Mouse (Mus musculus) liver, adult 2 months (tissue): Measurements from ENCODE around the gene Cd79b. TPM values are rescaled to one million over a fixed set of nuclear protein-coding genes. Genes with fewer than 3 reads are reported as not detected.

Experiments
- DNase-seq: peaks from one replicate; pipeline ENCODE4 v3.0.0-alpha.2; 2011; ENCODE audit warnings: low read depth, low spot score; ENCODE audit errors: extremely low read depth
- H3K27ac ChIP-seq: fragments of 200-500 bp; replicated peaks from 2 replicates; pipeline ENCODE4 v1.5.1; 2012; ENCODE audit warnings: low read depth, mild to moderate bottlenecking, control low read depth, inconsistent platforms, low read length; ENCODE audit not compliant: insufficient read depth
- H3K27me3 ChIP-seq: fragments of 200-500 bp; 2 replicates; pipeline ENCODE4 v1.6.1; 2012; ENCODE audit warnings: mild to moderate bottlenecking, moderate library complexity, low read length, inconsistent platforms; ENCODE audit not compliant: control insufficient read depth, insufficient read depth
- H3K36me3 ChIP-seq: fragments of 200-500 bp; 2 replicates; pipeline ENCODE4 v1.6.1; 2012; ENCODE audit warnings: low read length, inconsistent platforms; ENCODE audit not compliant: control insufficient read depth, insufficient read depth
- H3K4me1 ChIP-seq: fragments of 200-500 bp; 2 replicates; pipeline ENCODE4 v1.6.1; 2011; ENCODE audit warnings: low read length; ENCODE audit not compliant: control insufficient read depth, insufficient read depth
- H3K4me3 ChIP-seq: fragments of 200-500 bp; 2 replicates; pipeline ENCODE4 v1.5.1; 2011; ENCODE audit warnings: low read depth, mild to moderate bottlenecking, control low read depth, low read length, moderate library complexity; ENCODE audit not compliant: insufficient read depth
- H3K79me2 ChIP-seq: fragments of 200-500 bp; 2 replicates; pipeline ENCODE4 v1.6.1; 2012; ENCODE audit warnings: inconsistent platforms, mild to moderate bottlenecking, low read length, moderate library complexity; ENCODE audit not compliant: control insufficient read depth, insufficient read depth
- H3K9ac ChIP-seq: fragments of 200-500 bp; 2 replicates; pipeline ENCODE4 v1.6.1; 2012; ENCODE audit warnings: low read depth, mild to moderate bottlenecking, control low read depth, inconsistent platforms, low read length
- CTCF ChIP-seq: fragments of 200-500 bp; IDR thresholded peaks from 2 replicates; pipeline ENCODE4 v1.5.1; 2011; ENCODE audit warnings: low read depth, low read length, control low read depth
- POLR2A ChIP-seq: fragments of 200-500 bp; IDR thresholded peaks from 2 replicates; pipeline ENCODE4 v1.6.1; 2011; ENCODE audit warnings: low read length, control low read depth; ENCODE audit not compliant: insufficient read depth; ENCODE audit errors: extremely low read depth
- whole genome bisulfite sequencing: fragments of 180-500 bp; shearing (Covaris S2); methylation state at CpG from one replicate; pipeline ENCODE4 v1.1.7; 2018; 5-methylcytosine and 5-hydroxymethylcytosine counted together
- polyA plus RNA-seq: library from polyadenylated mRNA; depleted of rRNA; stranded (reverse); fragments of >200 nt; gene quantifications from 2 replicates; pipeline ENCODE4 v1.2.3, GENCODE M21; 2012
- total RNA-seq: library from RNA; depleted of rRNA; stranded (reverse); fragments of >200 nt; gene quantifications from 2 replicates; pipeline ENCODE4 v1.2.3, GENCODE M21; 2014

The Cd79b gene
- total and polyA plus RNA-seq, 2 experiments, result 2.1 to 3.8 TPM

GRCm38 (mm10) chr11:106306758-106307157 is 7.8 kb downstream of the Cd79b start:
- no peak overlapping the region for H3K27ac ChIP-seq
- H3K4me1 ChIP-seq, result no peaks in the 10 kb centered on the region
- WGBS, result 93% methylated on average over 9 of the region's 9 CpGs
- no peaks in the 10 kb centered on the region for H3K36me3 ChIP-seq
- H3K4me3 ChIP-seq, result no peak overlapping the region
- TF ChIP-seq CTCF (no peak), POLR2A (no peak)
- no peak for DNase-seq
- no peaks in the 10 kb centered on the region for H3K27me3 ChIP-seq
- H3K9ac ChIP-seq, result no peak overlapping the region
- no peaks in the 10 kb centered on the region for H3K79me2 ChIP-seq

GRCm38 (mm10) chr11:106306065-106306385 is 8.5 kb downstream of the Cd79b start:
- no peak overlapping the region for H3K27ac ChIP-seq
- 82% methylated on average over 3 of the region's 3 CpGs for WGBS

GRCm38 (mm10) chr11:106305348-106306064 is 9.1 kb downstream of the Cd79b start:
- Histone ChIP-seq H3K4me3 (no peak overlapping the region), H3K27me3 (no peaks in the 10 kb centered on the region), H3K79me2 (no peaks in the 10 kb centered on the region), H3K4me1 (no peaks in the 10 kb centered on the region), H3K36me3 (no peaks in the 10 kb centered on the region), H3K9ac (no peak overlapping the region), H3K27ac (no peak overlapping the region)
- WGBS, result 81% methylated on average over 10 of the region's 10 CpGs
- peak; percentile 7 for DNase-seq
- TF ChIP-seq POLR2A, result no peak
- TF ChIP-seq CTCF, result no peak

More at GRCm38 (mm10) chr11:106306065-106306385, 8.5 kb downstream of the Cd79b start:
- H3K27me3 ChIP-seq, result no peaks in the 10 kb centered on the region
- DNase-seq, result no peak
- H3K36me3 ChIP-seq, result no peaks in the 10 kb centered on the region
- H3K9ac ChIP-seq, result no peak overlapping the region
- TF ChIP-seq POLR2A (no peak), CTCF (no peak)
- no peaks in the 10 kb centered on the region for H3K79me2 ChIP-seq
- no peak overlapping the region for H3K4me3 ChIP-seq
- no peaks in the 10 kb centered on the region for H3K4me1 ChIP-seq

- Histone ChIP-seq H3K27ac (no peak overlapping the region), H3K4me1 (no peaks in the 10 kb centered on the region), H3K79me2 (no peaks in the 10 kb centered on the region), H3K36me3 (no peaks in the 10 kb centered on the region), H3K27me3 (no peaks in the 10 kb centered on the region), H3K4me3 (no peak overlapping the region), H3K9ac (no peak overlapping the region)
- DNase-seq, result peak; percentile 54
- 5% methylated on average over 2 of the region's 2 CpGs for WGBS
- TF ChIP-seq CTCF (peak; percentile 84), POLR2A (no peak)
These were observed 11.9 kb downstream of the Cd79b start for GRCm38 (mm10) chr11:106302634-106303033.

GRCm38 (mm10) chr11:106301765-106302164 is 12.8 kb downstream of the Cd79b start, which contains the start of gene Gh:
Gene Gh, minus strand, starts transcription at chr11:106301865.
- Histone ChIP-seq H3K27ac (no peak within 1 kb of the TSS), H3K4me1 (no peaks in the 10 kb centered on the region), H3K4me3 (no peak within 1 kb of the TSS), H3K36me3 (no peaks in the 10 kb centered on the region), H3K9ac (no peak within 1 kb of the TSS), H3K79me2 (no peaks in the 10 kb centered on the region), H3K27me3 (no peaks in the 10 kb centered on the region)
- WGBS, result 77% methylated on average over 9 of the region's 9 CpGs
- DNase-seq, result no peak
- no peak for TF ChIP-seq CTCF
- no peak for TF ChIP-seq POLR2A

- no peak overlapping the region for H3K4me3 ChIP-seq
- H3K9ac ChIP-seq, result no peak overlapping the region
- no peak overlapping the region for H3K27ac ChIP-seq
- H3K4me1 ChIP-seq, result no peaks in the 10 kb centered on the region
- no peaks in the 10 kb centered on the region for H3K79me2 ChIP-seq
- WGBS, result 62% methylated on average over 2 of the region's 2 CpGs
- TF ChIP-seq CTCF, result no peak
- no peak for TF ChIP-seq POLR2A
- no peaks in the 10 kb centered on the region for H3K27me3 ChIP-seq
- peak; percentile 75 for DNase-seq
- no peaks in the 10 kb centered on the region for H3K36me3 ChIP-seq
These were observed 22.7 kb downstream of the Cd79b start for GRCm38 (mm10) chr11:106291861-106292260.
